Mouse (Mus musculus) left cerebral cortex, adult 11 months (tissue): ENCODE measurements around the gene Klhl42.

Source experiments
- DNase-seq: peaks from one replicate; pipeline ENCODE4 v3.0.0; 2022; ENCODE audit warnings: low spot score

Klhl42 gene

GRCm38 (mm10) chr6:147151839-147152238 is 60.7 kb downstream of the Klhl42 start:
- no peak for DNase-seq

- no peak for DNase-seq
These were observed 63.9 kb downstream of the Klhl42 start for GRCm38 (mm10) chr6:147155085-147155484.

GRCm38 (mm10) chr6:147161818-147162584 is 70.8 kb downstream of the Klhl42 start:
- DNase-seq = no peak
